Mouse (Mus musculus): ENCODE measurements around the gene Polr2a. TPM values are rescaled to one million over a fixed set of nuclear protein-coding genes. Genes with fewer than 3 reads are reported as not detected.

Polr2a gene
- polyA plus RNA-seq, 1 experiment from 2014 or later = 96.2 TPM

GRCm38 (mm10) chr11:69784793-69785272 lies 26.4 kb upstream of the Polr2a start:
- ChIA-PET CTCF (interaction anchor here (0.7 to 1.9 kb wide), 3 partner anchors 10 to 15 kb away, joined by 3 to 7 read pairs (median 4); no protein-coding TSS in a partner anchor), POLR2A (no interaction called here)
- H3K27me3 ChIP-seq = no peaks in the 10 kb centered on the region
- no peak for ATAC-seq
- no peak for TF ChIP-seq CTCF (IDR thresholded peaks at IDR 0.05)
- no peak for DNase-seq (ENCODE audit: low read depth, low spot score)
- in situ Hi-C loops (cut with MboI; ENCODE audit: low pct_unique_long_range_greater_than_20kb) = no loop called here

- no peak for TF ChIP-seq CTCF (IDR thresholded peaks at IDR 0.05)
- in situ Hi-C loops (cut with MboI; ENCODE audit: low pct_unique_long_range_greater_than_20kb) = no loop called here
- ChIA-PET POLR2A (interaction anchor here (1.0 to 2.0 kb wide), 2 partner anchors 15 to 101 kb away, joined by 3 to 6 read pairs; no protein-coding TSS in a partner anchor), CTCF (interaction anchor here (1.2 kb wide), 1 partner anchor 11 kb away, joined by 3 read pairs; no protein-coding TSS in a partner anchor)
- H3K27me3 ChIP-seq = no peaks in the 10 kb centered on the region
- ATAC-seq = no peak
- no peak for DNase-seq (ENCODE audit: low read depth, low spot score)
These were observed 23.4 kb upstream of the Polr2a start for GRCm38 (mm10) chr11:69781828-69782227.

GRCm38 (mm10) chr11:69778985-69779384 lies 20.5 kb upstream of the Polr2a start:
- H3K27me3 ChIP-seq = no peaks in the 10 kb centered on the region
- no peak for ATAC-seq
- no peak for DNase-seq (ENCODE audit: low read depth, low spot score)
- TF ChIP-seq CTCF (IDR thresholded peaks at IDR 0.05) = no peak
- POLR2A ChIA-PET = interaction anchor here (1.0 to 1.2 kb wide), 3 partner anchors 10 to 59 kb away, joined by 3 to 4 read pairs (median 3); partner anchors contain the start of genes Nlgn2 and Tmem256
- CTCF ChIA-PET = no interaction called here
- in situ Hi-C loops (cut with MboI; ENCODE audit: low pct_unique_long_range_greater_than_20kb) = no loop called here

GRCm38 (mm10) chr11:69778258-69778982 lies 20.0 kb upstream of the Polr2a start:
- H3K27me3 ChIP-seq = no peaks in the 10 kb centered on the region
- no peak for DNase-seq (ENCODE audit: low read depth, low spot score)
- ChIA-PET CTCF (interaction anchor here (1.3 kb wide), 1 partner anchor 15 kb away, joined by 3 read pairs; no protein-coding TSS in a partner anchor), POLR2A (interaction anchor here (1.0 to 1.2 kb wide), 3 partner anchors 10 to 60 kb away, joined by 3 to 4 read pairs (median 3); partner anchors contain the start of genes Nlgn2 and Tmem256)
- in situ Hi-C loops (cut with MboI; ENCODE audit: low pct_unique_long_range_greater_than_20kb) = no loop called here
- ATAC-seq = no peak
- TF ChIP-seq CTCF (IDR thresholded peaks at IDR 0.05) = no peak

GRCm38 (mm10) chr11:69777504-69778257 lies 19.2 kb upstream of the Polr2a start:
- CTCF ChIA-PET = interaction anchor here (1.3 kb wide), 1 partner anchor 15 kb away, joined by 3 read pairs; no protein-coding TSS in a partner anchor
- in situ Hi-C loops (cut with MboI; ENCODE audit: low pct_unique_long_range_greater_than_20kb) = no loop called here
- DNase-seq (ENCODE audit: low read depth, low spot score) (no peak), ATAC-seq (no peak)
- H3K27me3 ChIP-seq = no peaks in the 10 kb centered on the region
- POLR2A ChIA-PET = interaction anchor here (1.0 to 1.2 kb wide), 3 partner anchors 10 to 60 kb away, joined by 3 to 4 read pairs (median 3); partner anchors contain the start of genes Nlgn2 and Tmem256
- TF ChIP-seq CTCF (IDR thresholded peaks at IDR 0.05) = no peak

- in situ Hi-C loops (cut with MboI; ENCODE audit: low pct_unique_long_range_greater_than_20kb) = no loop called here
- DNase-seq (ENCODE audit: low read depth, low spot score) (no peak), ATAC-seq (no peak)
- ChIA-PET CTCF (no interaction called here), POLR2A (no interaction called here)
- no peaks in the 10 kb centered on the region for H3K27me3 ChIP-seq
- TF ChIP-seq CTCF (IDR thresholded peaks at IDR 0.05) = no peak
These were observed 18.1 kb upstream of the Polr2a start for GRCm38 (mm10) chr11:69776488-69776887.

GRCm38 (mm10) chr11:69775716-69776115 lies 17.3 kb upstream of the Polr2a start:
- no peak for ATAC-seq
- POLR2A ChIA-PET = no interaction called here
- CTCF ChIA-PET = no interaction called here
- DNase-seq (ENCODE audit: low read depth, low spot score) = no peak
- H3K27me3 ChIP-seq = no peaks in the 10 kb centered on the region
- in situ Hi-C loops (cut with MboI; ENCODE audit: low pct_unique_long_range_greater_than_20kb) = no loop called here
- TF ChIP-seq CTCF (IDR thresholded peaks at IDR 0.05) = no peak

- ATAC-seq (no peak), DNase-seq (ENCODE audit: low read depth, low spot score) (no peak)
- ChIA-PET POLR2A (no interaction called here), CTCF (interaction anchor here (0.7 kb wide), 1 partner anchor 10 kb away, joined by 3 read pairs; no protein-coding TSS in a partner anchor)
- in situ Hi-C loops (cut with MboI; ENCODE audit: low pct_unique_long_range_greater_than_20kb) = no loop called here
- no peaks in the 10 kb centered on the region for H3K27me3 ChIP-seq
- no peak for TF ChIP-seq CTCF (IDR thresholded peaks at IDR 0.05)
These were observed 16.5 kb upstream of the Polr2a start for GRCm38 (mm10) chr11:69774961-69775360.

GRCm38 (mm10) chr11:69767625-69767909 lies 9.1 kb upstream of the Polr2a start:
- H3K27me3 ChIP-seq = no peaks in the 10 kb centered on the region
- no peak for DNase-seq (ENCODE audit: low read depth, low spot score)
- in situ Hi-C loops (cut with MboI; ENCODE audit: low pct_unique_long_range_greater_than_20kb) = no loop called here
- TF ChIP-seq CTCF (IDR thresholded peaks at IDR 0.05) = no peak
- CTCF ChIA-PET = no interaction called here
- POLR2A ChIA-PET = interaction anchor here (0.9 to 1.7 kb wide), 3 partner anchors 9 to 15 kb away, joined by 3 to 6 read pairs (median 5); partner anchors contain the start of gene Polr2a
- ATAC-seq = no peak

GRCm38 (mm10) chr11:69766872-69767624 lies 8.6 kb upstream of the Polr2a start:
- no peak for TF ChIP-seq CTCF (IDR thresholded peaks at IDR 0.05)
- ChIA-PET CTCF (no interaction called here), POLR2A (interaction anchor here (1.2 to 1.7 kb wide), 2 partner anchors 8 to 16 kb away, joined by 5 to 6 read pairs; partner anchors contain the start of gene Polr2a)
- DNase-seq (ENCODE audit: low read depth, low spot score) (no peak), ATAC-seq (no peak)
- H3K27me3 ChIP-seq = no peaks in the 10 kb centered on the region
- in situ Hi-C loops (cut with MboI; ENCODE audit: low pct_unique_long_range_greater_than_20kb) = no loop called here

All from Patski (cell line).